Mouse (Mus musculus) MEL (cell line): ENCODE measurements around the gene 4930507D05Rik. TPM values are rescaled to one million over a fixed set of nuclear protein-coding genes. Genes with fewer than 3 reads are reported as not detected.

ENCODE experiments used
- DNase-seq: peaks from one replicate; pipeline ENCODE4 v3.0.0; 2011; ENCODE audit warnings: low read depth, low spot score
- H3K27ac ChIP-seq: 2 replicates; pipeline ENCODE4 v1.5.1; 2012; ENCODE audit warnings: low read depth, mild to moderate bottlenecking, control low read depth, low read length, moderate library complexity; ENCODE audit not compliant: control insufficient read depth
- H3K27me3 ChIP-seq, 2 experiments: fragments of 150-350 bp in 1 of 2; sonication (generic) in 1 of 2; 2 replicates each; pipeline ENCODE4 v1.6.1; 2012; ENCODE audit warnings: low read length in 2 of 2, mild to moderate bottlenecking in 2 of 2, improper control_type of control experiment in 1 of 2, moderate library complexity in 1 of 2; ENCODE audit not compliant: insufficient read depth in 2 of 2, control insufficient read depth in 1 of 2
- H3K36me3 ChIP-seq, 2 experiments: 2 replicates each; pipeline ENCODE4 v1.6.1; 2012 to 2014; ENCODE audit warnings: low read length in 2 of 2, improper control_type of control experiment in 1 of 2, inconsistent platforms in 1 of 2, mild to moderate bottlenecking in 1 of 2; ENCODE audit not compliant: insufficient read depth in 2 of 2, control insufficient read depth in 1 of 2
- H3K4me1 ChIP-seq, 2 experiments: fragments of 150-350 bp in 1 of 2; sonication (generic) in 1 of 2; 2 replicates each; pipeline ENCODE4 v1.6.1; 2012; ENCODE audit warnings: low read length in 2 of 2, improper control_type of control experiment in 1 of 2, mild to moderate bottlenecking in 1 of 2; ENCODE audit not compliant: insufficient read depth in 2 of 2, control insufficient read depth in 1 of 2
- H3K4me3 ChIP-seq, 2 experiments: fragments of 150-350 bp in 1 of 2; sonication (generic) in 1 of 2; 2 replicates each; pipeline ENCODE4 v1.5.1; 2012; ENCODE audit warnings: low read depth in 2 of 2, low read length in 2 of 2, mild to moderate bottlenecking in 2 of 2, moderate library complexity in 2 of 2, control low read depth in 1 of 2, improper control_type of control experiment in 1 of 2; ENCODE audit not compliant: control insufficient read depth in 1 of 2, insufficient read depth in 1 of 2
- H3K79me2 ChIP-seq: 2 replicates; pipeline ENCODE4 v1.6.1; 2012; ENCODE audit warnings: mild to moderate bottlenecking, low read length, moderate library complexity; ENCODE audit not compliant: control insufficient read depth, poor library complexity, insufficient read depth
- H3K9ac ChIP-seq: 2 replicates; pipeline ENCODE4 v1.6.1; 2012; ENCODE audit warnings: low read depth, mild to moderate bottlenecking, control low read depth, low read length, moderate library complexity; ENCODE audit not compliant: control insufficient read depth, poor library complexity, severe bottlenecking
- H3K9me3 ChIP-seq: fragments of 150-350 bp; sonication (generic); replicated peaks from 2 replicates; pipeline ENCODE4 v1.6.1; 2012; ENCODE audit warnings: mild to moderate bottlenecking, low read length, improper control_type of control experiment, moderate library complexity; ENCODE audit not compliant: insufficient read depth
- CTCF ChIP-seq, 3 experiments: IDR thresholded peaks in 2 of 3; conservative IDR thresholded peaks in 1 of 3; 2 replicates each; pipeline ENCODE4 v1.5.1; 2011 to 2012; ENCODE audit warnings: low read length in 3 of 3, low read depth in 2 of 3, mild to moderate bottlenecking in 2 of 3, improper control_type of control experiment in 1 of 3, inconsistent platforms in 1 of 3, mixed read lengths in 1 of 3, moderate library complexity in 1 of 3; ENCODE audit not compliant: control insufficient read depth in 1 of 3, insufficient read depth in 1 of 3, poor library complexity in 1 of 3, severe bottlenecking in 1 of 3
- GABPA ChIP-seq: IDR thresholded peaks from 2 replicates; pipeline ENCODE4 v1.6.1; 2012; ENCODE audit warnings: low read depth, mild to moderate bottlenecking, inconsistent platforms, low read length, improper control_type of control experiment, moderate library complexity
- KAT2A ChIP-seq: conservative IDR thresholded peaks from 2 replicates; pipeline ENCODE4 v1.6.1; 2012; ENCODE audit warnings: low read depth, low read length, improper control_type of control experiment, inconsistent platforms
- MAX ChIP-seq: IDR thresholded peaks from 2 replicates; pipeline ENCODE4 v1.6.1; 2011; ENCODE audit warnings: low read length, improper control_type of control experiment
- MAZ ChIP-seq: IDR thresholded peaks from 2 replicates; pipeline ENCODE4 v1.6.1; 2012; ENCODE audit warnings: low read depth, mild to moderate bottlenecking, inconsistent platforms, low read length, improper control_type of control experiment
- MEF2A ChIP-seq: IDR thresholded peaks from 2 replicates; pipeline ENCODE4 v1.6.1; 2014; ENCODE audit warnings: low read depth, mild to moderate bottlenecking, inconsistent platforms, low read length, improper control_type of control experiment; ENCODE audit not compliant: poor library complexity, insufficient replicate concordance, severe bottlenecking; ENCODE audit errors: extremely low read depth
- MYC ChIP-seq: IDR thresholded peaks from 2 replicates; pipeline ENCODE4 v1.6.1; 2011; ENCODE audit warnings: low read depth, mild to moderate bottlenecking, low read length, improper control_type of control experiment, moderate library complexity
- TAL1 ChIP-seq: IDR thresholded peaks from 2 replicates; pipeline ENCODE4 v1.6.1; 2012; ENCODE audit warnings: mild to moderate bottlenecking, inconsistent platforms, low read length, moderate library complexity, mixed read lengths
- USF1 ChIP-seq: IDR thresholded peaks from 2 replicates; pipeline ENCODE4 v1.6.1; 2014; ENCODE audit warnings: low read depth, mild to moderate bottlenecking, inconsistent platforms, low read length, improper control_type of control experiment, moderate library complexity
- ZMIZ1 ChIP-seq: IDR thresholded peaks from 2 replicates; pipeline ENCODE4 v1.6.1; 2012; ENCODE audit warnings: low read depth, mild to moderate bottlenecking, inconsistent platforms, low read length, improper control_type of control experiment, moderate library complexity
- ZNF384 ChIP-seq: IDR thresholded peaks from 2 replicates; pipeline ENCODE4 v1.6.1; 2012; ENCODE audit warnings: low read depth, mild to moderate bottlenecking, inconsistent platforms, low read length, improper control_type of control experiment
- polyA plus RNA-seq, 2 experiments: library from polyadenylated mRNA; stranded (reverse) in 1 of 2; unstranded in 1 of 2; fragments of >175 nt in 1 of 2; fragments of >200 nt in 1 of 2; gene quantifications; 2 replicates each; pipeline versions ENCODE4 v1.2.1 to v1.2.4; 2012; ENCODE audit warnings: low replicate concordance in 2 of 2, low read depth in 1 of 2; ENCODE audit not compliant: insufficient read length in 2 of 2, insufficient read depth in 1 of 2, missing spikeins in 1 of 2
- total RNA-seq: library from RNA; depleted of rRNA; stranded (reverse); fragments of 300-350 nt; gene quantifications from 2 replicates; pipeline ENCODE4 v1.2.3, GENCODE M21; 2012

The 4930507D05Rik gene
- total and polyA plus RNA-seq, 3 experiments: 0.33 to 0.58 TPM; not detected in 1

DNA sequence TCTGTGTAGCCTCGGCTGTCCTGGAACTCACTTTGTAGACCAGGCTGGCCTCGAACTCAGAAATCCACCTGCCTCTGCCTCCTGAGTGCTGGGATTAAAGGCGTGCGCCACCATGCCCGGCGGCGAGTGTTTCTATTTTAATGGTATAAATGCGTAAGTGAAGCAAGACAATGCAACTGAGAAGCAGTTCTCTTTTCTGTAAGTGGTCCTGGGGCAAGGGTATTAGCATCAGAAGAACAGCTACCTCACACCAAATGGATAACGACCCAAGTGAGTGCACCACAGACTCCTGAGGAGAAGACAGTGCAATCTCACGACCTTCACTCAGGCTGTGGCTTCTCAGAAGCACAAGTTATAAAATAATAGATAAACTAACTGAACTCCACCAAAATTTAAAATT lies 25.7 kb downstream of the 4930507D05Rik start (continued):
- TF ChIP-seq MAX (no peak), USF1 (no peak), MYC (no peak)
- TF ChIP-seq, all 39 proteins: peak for 0

DNA sequence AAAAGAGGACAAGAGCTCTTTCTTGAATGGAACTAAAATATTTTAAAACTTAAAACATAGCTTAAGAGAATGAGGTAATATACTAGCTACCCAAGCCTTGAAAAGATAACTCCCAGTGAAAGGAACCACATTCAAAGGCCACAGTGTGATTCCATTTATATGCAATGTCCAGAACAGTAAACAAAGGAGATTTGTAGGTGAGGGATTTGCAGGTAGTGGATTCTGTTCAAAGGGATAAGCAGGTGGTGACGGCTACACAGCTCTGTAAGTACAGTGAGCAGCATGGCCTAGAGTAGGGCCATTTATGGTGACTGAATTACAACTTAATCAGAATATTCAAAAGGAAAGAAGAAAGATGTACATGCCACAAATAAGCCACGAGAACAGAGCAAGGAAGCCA lies 27.7 kb downstream of the 4930507D05Rik start:
- H3K36me3 ChIP-seq: peaks cover 4 to 27% of the 10 kb centered on the region in 2 experiments

DNA sequence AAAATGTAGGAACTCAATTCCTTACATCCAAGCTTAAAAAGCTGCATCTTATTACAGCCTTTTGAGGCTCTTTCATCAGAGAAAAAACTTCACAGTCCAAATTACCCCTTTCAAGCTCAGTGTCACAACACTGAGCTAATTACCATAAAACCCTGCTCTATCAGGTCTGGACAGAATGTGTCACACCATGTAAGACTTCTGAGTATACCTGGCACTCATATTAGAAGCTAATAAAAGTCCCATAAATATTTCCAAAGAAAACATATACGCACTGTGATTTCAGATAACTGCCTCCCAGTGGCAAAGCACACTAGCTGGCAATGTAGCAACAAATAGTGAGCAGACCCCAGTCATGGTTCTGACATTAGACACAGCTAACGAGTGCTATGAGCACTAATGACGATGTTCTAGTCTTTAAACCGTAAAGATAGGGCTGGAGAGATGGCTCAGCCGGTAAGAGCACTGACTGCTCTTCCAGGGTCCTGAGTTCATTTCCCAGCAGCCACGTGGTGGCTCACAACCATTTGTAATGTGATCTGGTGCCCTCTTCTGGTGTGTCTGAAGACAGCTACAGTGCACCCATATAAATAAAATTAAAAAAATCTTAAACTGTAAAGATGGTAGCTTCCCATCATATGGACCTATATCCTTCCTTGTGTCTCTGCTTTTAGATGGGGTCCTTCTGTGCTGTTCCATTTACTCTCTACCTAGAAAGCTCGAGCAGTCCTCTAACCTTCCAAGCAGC lies 32.0 kb downstream of the 4930507D05Rik start:
- Histone ChIP-seq H3K4me3 (no peak overlapping the region), H3K79me2 (peaks cover 56% of the 10 kb centered on the region), H3K9ac (no peak overlapping the region), H3K27me3 (no peaks in the 10 kb centered on the region), H3K36me3 (peaks cover 15 to 22% of the 10 kb centered on the region in 2 experiments), H3K4me1 (peaks cover 3 to 13% of the 10 kb centered on the region in 2 experiments; a peak in 1 of 4 replicates), H3K9me3 (no peaks in the 10 kb centered on the region), H3K27ac (no peak overlapping the region)
- no peak for DNase-seq
- TF ChIP-seq ZMIZ1 (no peak), TAL1 (no peak), CTCF (IDR thresholded peaks at IDR 0.05 in 2 of 3, conservative IDR thresholded peaks at IDR 0.05 in 1 of 3; ENCODE audit: control insufficient read depth in 1 of 3, insufficient read depth in 1 of 3, low read depth in 2 of 3, low read length in 3 of 3, poor library complexity in 1 of 3, severe bottlenecking in 1 of 3) (peak in 2 of 3 experiments; percentile 7 to 12; a peak in 1 of 6 replicates), MYC (peak; percentile 24; the same call in 1 of the 2 replicates)

More for the DNA sequence above, 27.7 kb downstream of the 4930507D05Rik start:
- TF ChIP-seq ZNF384 (no peak), MEF2A (no peak), KAT2A (no peak), MAZ (no peak), GABPA (no peak), CTCF (IDR thresholded peaks at IDR 0.05 in 2 of 3, conservative IDR thresholded peaks at IDR 0.05 in 1 of 3; ENCODE audit: control insufficient read depth in 1 of 3, insufficient read depth in 1 of 3, low read depth in 2 of 3, low read length in 3 of 3, poor library complexity in 1 of 3, severe bottlenecking in 1 of 3) (no peak)
- H3K4me3 ChIP-seq: no peak overlapping the region
- H3K27me3 ChIP-seq: no peaks in the 10 kb centered on the region
- H3K79me2 ChIP-seq: peaks cover 22% of the 10 kb centered on the region
- no peaks in the 10 kb centered on the region for H3K4me1 ChIP-seq
- H3K27ac ChIP-seq: no peak overlapping the region
- DNase-seq: no peak
- H3K9me3 ChIP-seq: no peaks in the 10 kb centered on the region
- H3K9ac ChIP-seq: no peak overlapping the region
